Comparison of ENCODE assay signal across 12 mouse cellular contexts in genomic region chr12:75449475-75449966, GRCm38 (mm10). TPM values are rescaled to one million over a fixed set of nuclear protein-coding genes. Genes with fewer than 3 reads are reported as not detected.
A peak's percentile ranks its signal among the peaks of the same experiment; 100 is the strongest.
DNase-seq lines count a peak whose midpoint lies in the region; ATAC-seq and TF ChIP-seq lines count a peak whose summit lies in the region.
"Had no signal": no experiment of that assay in that cellular context is flagged by ENCODE, and none has a peak within 500 bp of the region (broad histone marks: within the 10 kb centered on the region; RNA-seq: fewer than 3 reads in every experiment).

No protein-coding gene starts in this region.

- 0 out of 2 replicates have a peak overlapping the region, but pooled peaks have one; percentile 7 for H3K27ac ChIP-seq in heart, postnatal 0 days (ENCODE audit: low read depth)
- H3K27ac ChIP-seq in testis, adult 2 months (ENCODE audit: control insufficient read depth, insufficient read depth, low read depth, low read length), result no peak overlapping the region
- H3K27ac ChIP-seq in lung, postnatal 0 days (ENCODE audit: low read length), result peak overlapping the region; percentile 57
- no peak overlapping the region for H3K27ac ChIP-seq in forebrain, embryonic 12.5 days

- no peak overlapping the region for H3K4me3 ChIP-seq in heart, postnatal 0 days (ENCODE audit: low read depth, low read length)
- no peak overlapping the region for H3K4me3 ChIP-seq in testis, adult 2 months (ENCODE audit: control insufficient read depth, low read depth, low read length)
- H3K4me3 ChIP-seq in lung, postnatal 0 days (ENCODE audit: low read depth, low read length), result no peak overlapping the region
- no peak overlapping the region for H3K4me3 ChIP-seq in forebrain, embryonic 12.5 days (replicated peaks)

- H3K36me3 ChIP-seq in heart, postnatal 0 days (replicated peaks; ENCODE audit: control insufficient read depth, insufficient read depth, low read length), result peaks cover 29% of the 10 kb centered on the region
- H3K36me3 ChIP-seq in testis, adult 2 months (ENCODE audit: control insufficient read depth, insufficient read depth, low read length), result peaks cover 1% of the 10 kb centered on the region; the same call in 1 of the 2 replicates
- H3K36me3 ChIP-seq in lung, postnatal 0 days (ENCODE audit: insufficient read depth, low read length), result peaks cover 5% of the 10 kb centered on the region; the same call in 1 of the 2 replicates
- peaks cover 38% of the 10 kb centered on the region for H3K36me3 ChIP-seq in forebrain, embryonic 12.5 days (replicated peaks)

- no peaks in the 10 kb centered on the region for H3K9me3 ChIP-seq in heart, postnatal 0 days (replicated peaks; ENCODE audit: control insufficient read depth, low read length)
- H3K9me3 ChIP-seq in lung, postnatal 0 days (ENCODE audit: low read length), result no peaks in the 10 kb centered on the region
- H3K9me3 ChIP-seq in forebrain, embryonic 12.5 days, result no peaks in the 10 kb centered on the region

- ATAC-seq in heart, postnatal 0 days (ENCODE audit: insufficient read depth, low read depth), result no peak
- ATAC-seq in lung, postnatal 0 days, result peak; percentile 60
- ATAC-seq in forebrain, embryonic 12.5 days (ENCODE audit: low FRiP score), result no peak

- no peak for TF ChIP-seq POLR2A in testis, adult 2 months (IDR thresholded peaks at IDR 0.05; ENCODE audit: control insufficient read depth, low read depth, low read length)

- TF ChIP-seq EP300 in heart, postnatal 0 days (IDR thresholded peaks at IDR 0.05; ENCODE audit: low read depth), result no peak
- no peak for TF ChIP-seq EP300 in lung, postnatal 0 days (IDR thresholded peaks at IDR 0.05)

- H3K27me3 ChIP-seq in heart, postnatal 0 days (ENCODE audit: control insufficient read depth, insufficient read depth, low read length), result no peaks in the 10 kb centered on the region
- H3K27me3 ChIP-seq in testis, adult 2 months (ENCODE audit: control insufficient read depth, insufficient read depth, low read length), result no peaks in the 10 kb centered on the region
- no peaks in the 10 kb centered on the region for H3K27me3 ChIP-seq in lung, postnatal 0 days (replicated peaks; ENCODE audit: insufficient read depth, low read length)
- no peaks in the 10 kb centered on the region for H3K27me3 ChIP-seq in forebrain, embryonic 12.5 days

- no peaks in the 10 kb centered on the region; the same call in 1 of the 2 replicates for H3K4me1 ChIP-seq in heart, postnatal 0 days (ENCODE audit: control insufficient read depth, insufficient read depth)
- no peaks in the 10 kb centered on the region for H3K4me1 ChIP-seq in testis, adult 2 months (ENCODE audit: control insufficient read depth, insufficient read depth, low read length)
- no peaks in the 10 kb centered on the region; the same call in 1 of the 2 replicates for H3K4me1 ChIP-seq in lung, postnatal 0 days (ENCODE audit: insufficient read depth, low read depth, low read length)
- no peaks in the 10 kb centered on the region for H3K4me1 ChIP-seq in forebrain, embryonic 12.5 days

- WGBS in heart, postnatal 0 days, result 60% methylated on average over 6 of the region's 6 CpGs
- 27% methylated on average over 6 of the region's 6 CpGs for WGBS in lung, postnatal 0 days
- 80% methylated on average over 6 of the region's 6 CpGs for WGBS in forebrain, embryonic 12.5 days

- no peak overlapping the region for H3K9ac ChIP-seq in heart, postnatal 0 days (replicated peaks; ENCODE audit: low read depth, low read length)
- no peak overlapping the region for H3K9ac ChIP-seq in lung, postnatal 0 days (replicated peaks; ENCODE audit: low read depth)
- no peak overlapping the region for H3K9ac ChIP-seq in forebrain, embryonic 12.5 days

- H3K4me2 ChIP-seq in heart, postnatal 0 days (ENCODE audit: low read depth, low read length), result no peak overlapping the region
- H3K4me2 ChIP-seq in lung, postnatal 0 days (replicated peaks; ENCODE audit: low read depth, low read length), result peak overlapping the region; percentile 17
- no peak overlapping the region for H3K4me2 ChIP-seq in forebrain, embryonic 12.5 days

- no peak for DNase-seq in heart, postnatal 0 days (ENCODE audit: low spot score)
- DNase-seq in heart, adult 11 months, result no peak
- DNase-seq in testis, postnatal 10 days (ENCODE audit: low spot score), result no peak
- peak; percentile 69 for DNase-seq in lung, postnatal 0 days (ENCODE audit: low spot score)
- DNase-seq in spleen, adult 12 weeks (ENCODE audit: low spot score), result no peak
- no peak for DNase-seq in B cell, adult 2 months
- DNase-seq: cerebellum, adult 9-11 months had no signal

- peak; percentile 50 for TF ChIP-seq CTCF in heart, postnatal 0 days (IDR thresholded peaks at IDR 0.05; ENCODE audit: low read depth)
- peak; percentile 12; the same call in 1 of the 2 replicates for TF ChIP-seq CTCF in testis, adult 2 months (IDR thresholded peaks at IDR 0.05; ENCODE audit: control insufficient read depth, insufficient read depth, insufficient replicate concordance, low read depth, low read length)
- TF ChIP-seq CTCF in lung, postnatal 0 days (IDR thresholded peaks at IDR 0.05), result peak; percentile 75

RNA-seq across cellular contexts. Expression of gene Gphb5, which starts 32.9 kb away (rescaled TPM):
- not detected in 2 replicates for total RNA-seq in heart, postnatal 0 days (2014; rRNA removed; ENCODE audit: low replicate concordance)
- not detected in 2 replicates for polyA plus RNA-seq in heart, postnatal 0 days (2015; fragmentation: Nextera tagmentation; extraction: Ambion mirVana)
- polyA plus RNA-seq in testis, adult 2 months (2012; rRNA removed), result 0.12 TPM in 1 of 2 replicates, not detected in the other
- polyA plus RNA-seq in lung, postnatal 0 days (2015; fragmentation: Nextera tagmentation; extraction: Ambion mirVana), result not detected in 2 replicates
- polyA plus RNA-seq in forebrain, embryonic 12.5 days (2016; fragmentation: Nextera tagmentation; extraction: Ambion mirVana), result not detected in 2 replicates
- polyA plus RNA-seq: limb, embryonic 14.5 days; neural tube, embryonic 11.5 days; stomach, embryonic 16.5 days had no signal

Comparison
In these comparisons a context has a peak if more than half of its experiments do, and no peak if none do; other contexts are left out.
1. H3K27ac ChIP-seq: peak in heart, postnatal 0 days (single experiment) and lung, postnatal 0 days (single experiment); none in testis, adult 2 months (single experiment) and forebrain, embryonic 12.5 days (single experiment).
2. CTCF ChIP-seq: peak in every context shown above with its lines; median percentile 75 in lung, postnatal 0 days; 50 in heart, postnatal 0 days; 12 in testis, adult 2 months.